Mouse (Mus musculus) testis, adult 2 months (tissue): ENCODE data around the gene Irf2bp2. TPM values are rescaled to one million over a fixed set of nuclear protein-coding genes. Genes with fewer than 3 reads are reported as not detected.
A peak's percentile ranks its signal among the peaks of the same experiment; 100 is the strongest.

Experiments used
- H3K27ac ChIP-seq: fragments of 200-500 bp; 2 replicates; pipeline ENCODE4 v1.5.1; 2012; ENCODE audit warnings: low read depth, low read length; ENCODE audit not compliant: control insufficient read depth, insufficient read depth
- H3K27me3 ChIP-seq: fragments of 200-500 bp; 2 replicates; pipeline ENCODE4 v1.6.1; 2012; ENCODE audit warnings: mild to moderate bottlenecking, low read length, moderate library complexity; ENCODE audit not compliant: control insufficient read depth, insufficient read depth
- H3K36me3 ChIP-seq: fragments of 200-500 bp; 2 replicates; pipeline ENCODE4 v1.6.1; 2012; ENCODE audit warnings: mild to moderate bottlenecking, low read length; ENCODE audit not compliant: control insufficient read depth, insufficient read depth
- H3K4me1 ChIP-seq: fragments of 200-500 bp; 2 replicates; pipeline ENCODE4 v1.6.1; 2012; ENCODE audit warnings: low read length; ENCODE audit not compliant: control insufficient read depth, insufficient read depth
- H3K4me3 ChIP-seq: fragments of 200-500 bp; 2 replicates; pipeline ENCODE4 v1.5.1; 2012; ENCODE audit warnings: low read depth, mild to moderate bottlenecking, low read length, moderate library complexity, mixed read lengths; ENCODE audit not compliant: control insufficient read depth
- CTCF ChIP-seq: fragments of 200-500 bp; IDR thresholded peaks from 2 replicates; pipeline ENCODE4 v1.5.1; 2012; ENCODE audit warnings: low read depth, mild to moderate bottlenecking, inconsistent platforms, low read length, moderate library complexity; ENCODE audit not compliant: control insufficient read depth, insufficient read depth, insufficient replicate concordance
- POLR2A ChIP-seq: fragments of 200-500 bp; IDR thresholded peaks from 2 replicates; pipeline ENCODE4 v1.6.1; 2012; ENCODE audit warnings: low read depth, mild to moderate bottlenecking, inconsistent platforms, low read length, moderate library complexity; ENCODE audit not compliant: control insufficient read depth
- polyA plus RNA-seq: library from polyadenylated mRNA; depleted of rRNA; stranded (reverse); fragments of >200 nt; gene quantifications from 2 replicates; pipeline ENCODE4 v1.2.3, GENCODE M21; 2012

The Irf2bp2 gene
- polyA plus RNA-seq, 1 experiment = 3.3 TPM

DNA sequence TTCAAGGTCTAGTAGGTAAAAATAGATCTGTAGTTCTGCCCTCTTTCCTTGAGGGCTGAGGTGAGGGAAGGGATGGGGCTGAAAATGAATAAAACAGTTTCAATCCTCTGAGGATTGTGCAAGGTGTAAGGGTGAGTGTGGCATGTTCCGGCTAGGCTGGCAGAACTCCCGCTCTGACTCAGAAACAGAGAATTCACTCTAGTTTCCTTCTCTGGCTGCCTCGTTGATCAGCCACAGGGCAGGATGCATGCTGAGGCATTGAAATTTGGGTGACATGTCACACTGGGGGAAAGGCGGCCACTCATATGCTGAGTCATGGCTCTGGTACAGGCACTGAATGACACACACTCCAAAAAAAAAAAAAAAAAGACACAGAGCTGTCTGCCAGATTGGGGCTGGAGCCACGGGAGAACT is 42.8 kb downstream of the Irf2bp2 start:
- TF ChIP-seq POLR2A (no peak), CTCF (no peak)
- Histone ChIP-seq H3K27me3 (no peaks in the 10 kb centered on the region), H3K4me3 (no peak overlapping the region), H3K36me3 (no peaks in the 10 kb centered on the region), H3K27ac (no peak overlapping the region), H3K4me1 (no peaks in the 10 kb centered on the region)

DNA sequence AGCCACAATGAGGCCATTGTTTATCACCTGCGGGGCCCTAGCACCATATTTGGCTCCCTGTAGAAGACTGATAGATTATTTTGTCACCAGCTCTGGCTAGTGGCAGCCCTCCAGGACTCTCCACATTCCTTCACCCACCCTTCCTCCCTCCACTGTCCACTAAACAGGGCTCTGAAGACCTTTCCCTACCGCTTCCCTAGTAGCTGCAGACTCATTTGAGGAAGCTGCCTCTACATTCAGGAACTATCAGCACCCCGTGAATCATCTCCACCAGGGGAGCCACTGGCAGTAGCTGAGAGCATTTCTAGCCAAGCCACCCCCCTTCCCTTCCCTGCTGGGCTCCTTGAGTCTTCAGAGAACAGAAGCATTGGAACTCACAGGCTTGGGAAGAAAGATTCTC is 45.9 kb downstream of the Irf2bp2 start:
- TF ChIP-seq CTCF = no peak
- TF ChIP-seq POLR2A = no peak
- H3K4me1 ChIP-seq = no peaks in the 10 kb centered on the region
- H3K27ac ChIP-seq = no peak overlapping the region
- H3K36me3 ChIP-seq = no peaks in the 10 kb centered on the region
- no peaks in the 10 kb centered on the region for H3K27me3 ChIP-seq
- no peak overlapping the region for H3K4me3 ChIP-seq

- no peak overlapping the region for H3K27ac ChIP-seq
- TF ChIP-seq POLR2A (no peak), CTCF (no peak)
Measured at GRCm38 (mm10) chr8:126547361-126547760, 46.4 kb downstream of the Irf2bp2 start.

DNA sequence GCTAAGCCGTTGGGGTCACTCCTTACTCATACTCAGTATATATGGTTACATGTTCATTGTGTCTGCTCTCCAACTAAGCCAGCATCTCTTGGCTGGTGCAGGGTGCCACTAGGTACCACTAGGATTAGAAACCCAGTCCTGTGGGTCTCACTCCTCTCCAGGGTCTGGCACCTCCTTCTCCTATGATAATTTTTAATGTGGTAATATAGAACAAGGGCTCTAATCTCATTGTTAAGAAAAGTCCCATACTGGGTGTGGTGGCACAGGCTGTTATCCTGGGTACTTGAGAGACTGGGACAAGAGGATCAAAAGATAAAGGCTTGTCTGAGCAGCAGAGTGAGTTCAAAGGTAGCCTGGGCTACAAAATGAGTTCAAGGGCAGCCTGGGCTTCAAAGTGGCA is 47.3 kb downstream of the Irf2bp2 start:
- H3K36me3 ChIP-seq = no peaks in the 10 kb centered on the region
- H3K27me3 ChIP-seq = no peaks in the 10 kb centered on the region
- H3K4me1 ChIP-seq = no peaks in the 10 kb centered on the region
- no peak for TF ChIP-seq CTCF
- no peak for TF ChIP-seq POLR2A
- H3K27ac ChIP-seq = no peak overlapping the region
- H3K4me3 ChIP-seq = no peak overlapping the region

More at GRCm38 (mm10) chr8:126547361-126547760, 46.4 kb downstream of the Irf2bp2 start:
- Histone ChIP-seq H3K4me3 (no peak overlapping the region), H3K36me3 (no peaks in the 10 kb centered on the region), H3K27me3 (no peaks in the 10 kb centered on the region), H3K4me1 (no peaks in the 10 kb centered on the region)

- Histone ChIP-seq H3K27ac (no peak overlapping the region), H3K4me1 (peaks cover 3% of the 10 kb centered on the region; the same call in 1 of the 2 replicates), H3K36me3 (no peaks in the 10 kb centered on the region), H3K27me3 (no peaks in the 10 kb centered on the region), H3K4me3 (no peak overlapping the region)
- TF ChIP-seq POLR2A = no peak
- TF ChIP-seq CTCF = no peak
Measured at GRCm38 (mm10) chr8:126543407-126543806, 50.4 kb downstream of the Irf2bp2 start.

DNA sequence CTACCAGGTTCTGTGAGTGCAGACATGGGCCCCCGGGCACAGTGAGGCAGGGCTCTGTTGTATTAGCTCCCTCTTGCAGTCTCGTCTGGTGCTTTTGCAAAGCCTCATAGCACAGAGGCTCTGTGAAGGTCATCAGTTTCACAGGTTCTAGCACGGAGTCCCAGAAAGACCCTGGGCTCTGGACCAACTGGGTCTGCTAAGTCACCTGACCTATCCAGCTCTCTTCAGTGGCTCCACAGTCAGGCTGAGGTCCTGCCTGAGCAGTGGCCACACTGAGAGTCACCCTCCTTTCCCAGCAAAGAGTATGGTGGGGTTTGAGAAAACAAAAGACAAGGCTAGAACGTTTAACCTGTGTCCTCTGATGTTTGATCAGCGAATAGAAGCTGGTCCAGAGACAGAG is 51.0 kb downstream of the Irf2bp2 start:
- H3K27ac ChIP-seq = 0 out of 2 replicates have a peak overlapping the region, but pooled peaks have one; percentile 1
- H3K27me3 ChIP-seq = no peaks in the 10 kb centered on the region
- H3K4me1 ChIP-seq = peaks cover 3% of the 10 kb centered on the region; the same call in 1 of the 2 replicates
- H3K4me3 ChIP-seq = no peak overlapping the region
- no peaks in the 10 kb centered on the region for H3K36me3 ChIP-seq
- TF ChIP-seq CTCF (no peak), POLR2A (no peak)

- peaks cover 3% of the 10 kb centered on the region; the same call in 1 of the 2 replicates for H3K4me1 ChIP-seq
- 0 out of 2 replicates have a peak overlapping the region, but pooled peaks have one; percentile 1 for H3K27ac ChIP-seq
- TF ChIP-seq CTCF = no peak
- no peak for TF ChIP-seq POLR2A
- H3K27me3 ChIP-seq = no peaks in the 10 kb centered on the region
- H3K36me3 ChIP-seq = no peaks in the 10 kb centered on the region
- H3K4me3 ChIP-seq = no peak overlapping the region
Measured at GRCm38 (mm10) chr8:126542090-126542689, 51.6 kb downstream of the Irf2bp2 start.
